Mouse (Mus musculus): ENCODE measurements around the gene Tdrd5. TPM values are rescaled to one million over a fixed set of nuclear protein-coding genes. Genes with fewer than 3 reads are reported as not detected.
"Not testable (repeated sequence)": the region's sequence is repeated elsewhere in the genome, so short reads cannot be mapped to it uniquely, and the experiment has no call there.

Tdrd5 gene
- total and polyA plus RNA-seq, 3 experiments: 0.09 to 6.0 (median 0.55) TPM

DNA sequence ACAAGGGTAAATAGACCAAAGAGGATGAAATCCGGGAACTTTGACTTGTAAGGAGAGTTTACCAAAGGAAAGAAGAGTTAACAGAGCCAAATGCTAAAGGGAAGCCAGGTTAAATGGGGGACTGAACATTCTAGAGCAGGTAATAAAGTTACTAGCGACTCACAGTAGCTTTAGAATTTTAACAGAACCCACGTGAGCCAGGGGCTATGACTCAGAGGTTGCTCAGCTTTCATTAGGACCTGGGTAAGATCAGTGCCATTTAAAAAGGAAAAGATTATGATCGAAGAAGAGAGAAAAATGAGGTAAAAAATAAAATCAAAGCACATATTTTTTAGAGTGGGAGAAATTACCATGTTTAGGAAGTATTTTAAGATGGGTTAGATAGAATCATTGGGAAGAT, 37.4 kb upstream of the Tdrd5 start:
- H3K4me1 ChIP-seq (ENCODE audit: insufficient read depth, low read depth, low read length): no peaks in the 10 kb centered on the region; the same call in 1 of the 2 replicates
- H3K27me3 ChIP-seq (ENCODE audit: insufficient read depth, low read length): no peaks in the 10 kb centered on the region; the same call in 1 of the 2 replicates
- ATAC-seq (ENCODE audit: extremely low read depth, insufficient number of reproducible peaks, low FRiP score, poor library complexity, severe bottlenecking) (no peak), DNase-seq (ENCODE audit: low spot score) (no peak)
- TF ChIP-seq CTCF (IDR thresholded peaks at IDR 0.05; ENCODE audit: low read depth, low read length): no peak
- H3K9me3 ChIP-seq (replicated peaks): no peaks in the 10 kb centered on the region
- H3K36me3 ChIP-seq (replicated peaks): no peaks in the 10 kb centered on the region
- H3K4me3 ChIP-seq (ENCODE audit: low read depth, low read length): no peak overlapping the region

GRCm38 (mm10) chr1:156323126-156323525, 19.7 kb upstream of the Tdrd5 start:
- TF ChIP-seq GATA2 (IDR thresholded peaks at IDR 0.05; ENCODE audit: borderline replicate concordance, low read depth, low read length) (no peak), TAL1 (conservative IDR thresholded peaks at IDR 0.05; ENCODE audit: low read depth, low read length) (no peak), CTCF (IDR thresholded peaks at IDR 0.05; ENCODE audit: low read depth, low read length) (no peak), GATA1 (IDR thresholded peaks at IDR 0.05; ENCODE audit: borderline replicate concordance, low read length) (no peak), POLR2AphosphoS5 (IDR thresholded peaks at IDR 0.05; ENCODE audit: insufficient replicate concordance, low read depth, low read length) (no peak)
- ATAC-seq (ENCODE audit: extremely low read depth, insufficient number of reproducible peaks, low FRiP score, poor library complexity, severe bottlenecking): no peak

GRCm38 (mm10) chr1:156310630-156311029, 7.2 kb upstream of the Tdrd5 start, which contains the start of gene Nphs2:
TSS of gene Nphs2 (plus strand) at chr1:156310727.
- TF ChIP-seq TAL1 (conservative IDR thresholded peaks at IDR 0.05; ENCODE audit: low read depth, low read length): no peak
- no peak for TF ChIP-seq GATA2 (IDR thresholded peaks at IDR 0.05; ENCODE audit: borderline replicate concordance, low read depth, low read length)
- TF ChIP-seq CTCF (IDR thresholded peaks at IDR 0.05; ENCODE audit: low read depth, low read length): no peak
- no peak for TF ChIP-seq GATA1 (IDR thresholded peaks at IDR 0.05; ENCODE audit: borderline replicate concordance, low read length)
- TF ChIP-seq POLR2AphosphoS5 (IDR thresholded peaks at IDR 0.05; ENCODE audit: insufficient replicate concordance, low read depth, low read length): no peak
- Histone ChIP-seq H3K27me3 (ENCODE audit: insufficient read depth, low read length) (peaks cover 12% of the 10 kb centered on the region), H3K4me1 (ENCODE audit: insufficient read depth, low read depth, low read length) (no peaks in the 10 kb centered on the region), H3K36me3 (replicated peaks) (no peaks in the 10 kb centered on the region), H3K9me3 (replicated peaks) (no peaks in the 10 kb centered on the region), H3K4me3 (ENCODE audit: low read depth, low read length) (no peak within 1 kb of the TSS)
- ATAC-seq (ENCODE audit: extremely low read depth, insufficient number of reproducible peaks, low FRiP score, poor library complexity, severe bottlenecking) (no peak), DNase-seq (ENCODE audit: low spot score) (no peak)

More at GRCm38 (mm10) chr1:156323126-156323525, 19.7 kb upstream of the Tdrd5 start:
- no peaks in the 10 kb centered on the region for H3K9me3 ChIP-seq (replicated peaks)
- H3K4me3 ChIP-seq (ENCODE audit: low read depth, low read length): no peak overlapping the region
- DNase-seq (ENCODE audit: low spot score): no peak
- H3K4me1 ChIP-seq (ENCODE audit: insufficient read depth, low read depth, low read length): no peaks in the 10 kb centered on the region
- peaks cover 4% of the 10 kb centered on the region; the same call in 1 of the 2 replicates for H3K27me3 ChIP-seq (ENCODE audit: insufficient read depth, low read length)
- no peaks in the 10 kb centered on the region for H3K36me3 ChIP-seq (replicated peaks)

DNA sequence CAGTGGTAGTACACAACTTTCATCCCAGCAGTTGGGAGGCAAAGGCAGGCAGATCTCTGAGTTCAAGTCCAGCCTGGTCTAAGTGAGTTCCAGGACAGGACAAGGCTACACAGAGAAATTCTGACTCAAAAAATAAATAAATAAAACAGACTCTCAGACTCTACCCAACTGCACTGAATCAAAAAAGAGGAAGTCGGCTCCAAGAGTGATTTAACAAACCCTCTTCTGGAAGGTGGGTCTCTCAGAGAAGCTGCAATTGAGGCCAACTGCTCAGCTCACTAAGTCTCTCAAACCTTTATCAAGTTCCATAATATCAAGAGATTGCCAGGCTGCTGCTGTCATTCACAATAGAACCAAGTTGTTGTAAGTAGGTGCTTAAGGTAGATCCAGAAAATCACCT, 5.1 kb upstream of the Tdrd5 start:
- H3K4me1 ChIP-seq (ENCODE audit: insufficient read depth, low read depth, low read length): no peaks in the 10 kb centered on the region
- H3K4me3 ChIP-seq (ENCODE audit: low read depth, low read length): no peak overlapping the region
- H3K27me3 ChIP-seq (ENCODE audit: insufficient read depth, low read length): peaks cover 12% of the 10 kb centered on the region
- ATAC-seq (ENCODE audit: extremely low read depth, insufficient number of reproducible peaks, low FRiP score, poor library complexity, severe bottlenecking) (no peak), DNase-seq (ENCODE audit: low spot score) (peak; percentile 12)
- TF ChIP-seq GATA1 (IDR thresholded peaks at IDR 0.05; ENCODE audit: borderline replicate concordance, low read length): no peak
- no peak for TF ChIP-seq CTCF (IDR thresholded peaks at IDR 0.05; ENCODE audit: low read depth, low read length)
- no peak for TF ChIP-seq TAL1 (conservative IDR thresholded peaks at IDR 0.05; ENCODE audit: low read depth, low read length)
- TF ChIP-seq GATA2 (IDR thresholded peaks at IDR 0.05; ENCODE audit: borderline replicate concordance, low read depth, low read length): no peak
- TF ChIP-seq POLR2AphosphoS5 (IDR thresholded peaks at IDR 0.05; ENCODE audit: insufficient replicate concordance, low read depth, low read length): no peak
- H3K9me3 ChIP-seq (replicated peaks): no peaks in the 10 kb centered on the region
- H3K36me3 ChIP-seq (replicated peaks): no peaks in the 10 kb centered on the region

DNA sequence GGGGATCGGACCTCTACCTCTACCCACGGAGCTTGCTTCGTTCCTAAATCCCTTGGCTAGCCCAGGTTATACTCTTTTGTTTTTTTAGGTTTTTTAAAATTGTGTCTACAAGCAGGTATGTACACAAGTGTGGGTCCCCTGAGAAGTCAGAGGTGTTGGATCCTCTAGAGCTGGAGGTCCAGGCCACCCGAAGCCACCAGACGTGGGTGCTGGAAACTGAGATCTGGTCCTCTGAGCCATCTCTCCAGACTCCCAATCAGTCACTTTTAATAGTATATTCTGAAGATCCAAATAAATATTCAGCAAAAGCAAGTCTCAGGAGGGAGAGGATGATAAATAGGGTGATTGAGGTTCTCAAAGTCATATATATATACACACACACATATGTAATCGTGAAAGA, 13.4 kb downstream of the Tdrd5 start:
- Histone ChIP-seq H3K4me1 (ENCODE audit: insufficient read depth, low read depth, low read length) (peaks cover 18% of the 10 kb centered on the region), H3K4me3 (ENCODE audit: low read depth, low read length) (no peak overlapping the region), H3K36me3 (replicated peaks) (no peaks in the 10 kb centered on the region), H3K27me3 (ENCODE audit: insufficient read depth, low read length) (peaks cover 10% of the 10 kb centered on the region), H3K9me3 (replicated peaks) (no peaks in the 10 kb centered on the region)
- no peak for TF ChIP-seq GATA2 (IDR thresholded peaks at IDR 0.05; ENCODE audit: borderline replicate concordance, low read depth, low read length)
- TF ChIP-seq TAL1 (conservative IDR thresholded peaks at IDR 0.05; ENCODE audit: low read depth, low read length): no peak
- no peak for TF ChIP-seq GATA1 (IDR thresholded peaks at IDR 0.05; ENCODE audit: borderline replicate concordance, low read length)
- TF ChIP-seq POLR2AphosphoS5 (IDR thresholded peaks at IDR 0.05; ENCODE audit: insufficient replicate concordance, low read depth, low read length): no peak
- TF ChIP-seq CTCF (IDR thresholded peaks at IDR 0.05; ENCODE audit: low read depth, low read length): no peak
- ATAC-seq (ENCODE audit: extremely low read depth, insufficient number of reproducible peaks, low FRiP score, poor library complexity, severe bottlenecking): no peak
- no peak for DNase-seq (ENCODE audit: low spot score)

DNA sequence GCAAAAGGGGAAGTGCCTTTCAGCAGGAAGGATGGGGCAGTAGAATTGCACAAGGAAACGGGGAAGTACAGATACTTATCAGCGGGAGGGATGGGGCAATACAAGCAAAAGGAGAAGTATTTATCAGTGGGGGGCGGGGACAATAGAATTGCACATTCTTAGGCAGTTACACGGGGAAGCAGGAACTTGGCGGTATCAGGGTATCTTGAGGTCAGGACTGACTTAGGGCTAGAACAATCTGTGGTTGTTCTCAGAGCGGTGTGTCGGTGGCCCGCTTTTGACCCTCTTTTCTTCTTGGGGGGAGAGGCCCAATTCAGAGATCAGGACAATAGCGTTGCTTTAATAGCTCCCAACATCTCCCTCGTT, 14.3 kb downstream of the Tdrd5 start:
- not testable (repeated sequence) for H3K4me3 ChIP-seq (ENCODE audit: low read depth, low read length); H3K9me3 ChIP-seq (replicated peaks); DNase-seq (ENCODE audit: low spot score); H3K36me3 ChIP-seq (replicated peaks)
- 0 out of 2 replicates have a peak, but pooled peaks have one; percentile 40 for ATAC-seq (ENCODE audit: extremely low read depth, insufficient number of reproducible peaks, low FRiP score, poor library complexity, severe bottlenecking)
- Histone ChIP-seq H3K27me3 (ENCODE audit: insufficient read depth, low read length) (peaks cover 10% of the 10 kb centered on the region), H3K4me1 (ENCODE audit: insufficient read depth, low read depth, low read length) (peaks cover 23% of the 10 kb centered on the region)

DNA sequence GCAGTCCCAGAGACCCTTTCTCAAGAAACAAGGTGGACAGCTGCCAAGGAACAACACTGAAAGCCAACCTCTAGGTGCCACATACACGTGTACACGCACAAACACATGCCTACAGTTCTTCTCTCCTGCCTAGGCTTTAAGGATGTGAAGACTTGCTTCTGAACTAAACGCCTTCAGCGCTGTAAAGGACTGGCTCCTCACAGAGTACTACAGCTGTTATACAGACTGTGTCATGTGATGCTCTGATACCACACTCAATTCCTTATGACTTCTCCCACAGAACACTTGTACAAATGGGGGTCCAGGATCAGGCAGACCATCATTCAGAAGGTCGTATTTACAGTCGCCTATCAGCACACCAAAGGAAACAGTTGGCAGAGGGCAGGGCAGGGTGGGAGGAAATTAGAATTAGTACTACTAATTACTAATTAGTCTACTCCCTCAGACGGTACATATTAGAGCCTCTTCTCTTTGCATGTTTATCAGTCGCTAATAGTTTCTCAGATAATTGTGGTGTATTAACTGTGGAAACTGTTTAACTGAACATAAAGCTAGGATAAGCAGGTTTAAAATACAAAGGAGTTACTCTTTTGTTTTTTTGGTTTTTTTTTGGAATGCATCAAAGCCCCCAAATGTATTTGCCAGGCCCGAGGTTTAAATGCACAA, 14.8 kb downstream of the Tdrd5 start:
- Histone ChIP-seq H3K9me3 (replicated peaks) (no peaks in the 10 kb centered on the region), H3K4me1 (ENCODE audit: insufficient read depth, low read depth, low read length) (peaks cover 26% of the 10 kb centered on the region), H3K4me3 (ENCODE audit: low read depth, low read length) (no peak overlapping the region), H3K36me3 (replicated peaks) (no peaks in the 10 kb centered on the region), H3K27me3 (ENCODE audit: insufficient read depth, low read length) (peaks cover 10% of the 10 kb centered on the region)
- ATAC-seq (ENCODE audit: extremely low read depth, insufficient number of reproducible peaks, low FRiP score, poor library complexity, severe bottlenecking) (0 out of 2 replicates have a peak, but pooled peaks have one; percentile 15), DNase-seq (ENCODE audit: low spot score) (no peak)
- TF ChIP-seq GATA2 (IDR thresholded peaks at IDR 0.05; ENCODE audit: borderline replicate concordance, low read depth, low read length): no peak
- TF ChIP-seq POLR2AphosphoS5 (IDR thresholded peaks at IDR 0.05; ENCODE audit: insufficient replicate concordance, low read depth, low read length): no peak
- TF ChIP-seq CTCF (IDR thresholded peaks at IDR 0.05; ENCODE audit: low read depth, low read length): no peak
- TF ChIP-seq GATA1 (IDR thresholded peaks at IDR 0.05; ENCODE audit: borderline replicate concordance, low read length): no peak
- TF ChIP-seq TAL1 (conservative IDR thresholded peaks at IDR 0.05; ENCODE audit: low read depth, low read length): no peak

All from G1E (cell line).